Mouse (Mus musculus) E14TG2a.4 (cell line): ENCODE measurements around the gene Ubac2.

Experiments used
- CTCF ChIP-seq: conservative IDR thresholded peaks from 2 replicates; pipeline ENCODE4 v1.5.1; 2014; ENCODE audit warnings: low read length
- POU5F1 ChIP-seq: IDR thresholded peaks from 2 replicates; pipeline ENCODE4 v1.6.1; 2014; ENCODE audit warnings: low read length, borderline replicate concordance

- no peak for TF ChIP-seq CTCF
- no peak for TF ChIP-seq POU5F1
Measured at GRCm38 (mm10) chr14:121986028-121986427, 107.6 kb downstream of the Ubac2 start.
